In the genomic region with DNA sequence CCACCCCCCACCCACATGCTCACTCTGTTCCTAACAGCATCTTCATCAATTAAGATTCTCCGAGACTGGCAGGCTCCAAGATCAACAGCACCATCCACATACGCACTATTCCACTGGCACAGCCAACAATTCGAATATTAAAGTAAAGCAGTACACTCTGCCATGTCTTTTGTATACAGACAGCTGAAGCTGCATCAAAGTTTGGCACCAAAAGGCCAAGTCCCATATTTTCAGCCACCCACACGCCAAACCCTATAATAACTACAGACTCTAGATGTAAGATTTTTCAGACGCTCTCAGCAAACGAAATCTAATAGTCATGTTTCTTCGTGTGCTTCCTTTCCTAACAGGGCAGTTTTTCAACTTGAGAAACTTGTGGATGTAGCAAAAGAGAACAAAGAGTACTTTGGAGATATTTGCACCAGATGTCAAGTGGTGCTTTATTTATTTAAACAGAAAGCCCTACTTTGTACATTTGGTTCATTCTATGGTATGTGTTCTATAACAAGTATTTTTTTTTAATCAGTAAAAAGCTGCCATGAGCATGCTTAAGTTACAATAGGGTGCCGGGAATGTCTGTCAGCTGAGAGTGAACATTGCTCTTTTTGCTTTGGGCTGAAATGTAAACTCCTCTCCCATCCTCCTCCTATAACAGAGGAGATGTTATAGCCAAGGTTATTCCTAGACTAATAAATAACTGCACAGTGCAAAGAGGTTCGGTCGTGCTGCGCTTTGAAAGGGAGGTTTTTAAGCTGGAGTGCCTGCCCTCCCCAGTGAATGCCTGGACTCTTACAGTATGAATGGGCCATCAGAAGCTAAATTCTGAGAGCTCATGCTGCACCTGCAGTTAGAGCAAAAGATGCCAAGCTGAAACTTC, we compare ENCODE assay signal across 14 mouse cellular contexts.
DNase-seq lines count a peak whose midpoint lies in the region; ATAC-seq and TF ChIP-seq lines count a peak whose summit lies in the region.
"Had no signal": no experiment of that assay in that cellular context is flagged by ENCODE, and none has a peak within 500 bp of the region (broad histone marks: within the 10 kb centered on the region; RNA-seq: fewer than 3 reads in every experiment).

No protein-coding gene starts in this region.

- intact Hi-C loops in gastrocnemius, postnatal 36 days (cut with DNase I) = no loop called here

- no peak overlapping the region for H3K4me3 ChIP-seq in intestine, embryonic 15.5 days (replicated peaks)
- no peak overlapping the region for H3K4me3 ChIP-seq in intestine, postnatal 0 days (ENCODE audit: low read depth, low read length)
- no peak overlapping the region for H3K4me3 ChIP-seq in layer of hippocampus, adult 2 months
- H3K4me3 ChIP-seq: liver, embryonic 12.5 days had no signal

- peak; percentile 64 for DNase-seq in brain, embryonic 18.5 days (ENCODE audit: low read depth, low spot score)
- peak; percentile 59 to 85 for DNase-seq in layer of hippocampus, adult 2 months (ENCODE audit: low spot score in 2 of 2)
- DNase-seq in right cerebral cortex, postnatal 10 days (ENCODE audit: low spot score in 2 of 2) = peak; percentile 33 to 60
- DNase-seq in urinary bladder, adult 18-20 months (ENCODE audit: low spot score in 2 of 2) = no peak
- DNase-seq in cerebellum, postnatal 14 days = no peak
- no peak for DNase-seq in gastrocnemius, postnatal 36 days
- DNase-seq: adrenal gland, adult 8-10 months; heart, adult 11 months; heart, postnatal 14 days; kidney, adult 11 months had no signal

- H3K9me3 ChIP-seq in intestine, embryonic 15.5 days = no peaks in the 10 kb centered on the region
- H3K9me3 ChIP-seq in intestine, postnatal 0 days (ENCODE audit: control insufficient read depth) = no peaks in the 10 kb centered on the region
- H3K9me3 ChIP-seq: liver, embryonic 12.5 days had no signal

- 0 out of 2 replicates have a peak, but pooled peaks cover 4% of the 10 kb centered on the region for H3K4me1 ChIP-seq in intestine, embryonic 15.5 days (replicated peaks)
- H3K4me1 ChIP-seq in intestine, postnatal 0 days (replicated peaks; ENCODE audit: control insufficient read depth, insufficient read depth, low read length) = no peaks in the 10 kb centered on the region
- H3K4me1 ChIP-seq: liver, embryonic 12.5 days had no signal

- WGBS in intestine, embryonic 15.5 days = 50% methylated on average over 11 of the region's 11 CpGs
- 60% methylated on average over 11 of the region's 11 CpGs for WGBS in intestine, postnatal 0 days

- H3K4me2 ChIP-seq in intestine, embryonic 15.5 days (replicated peaks) = no peak overlapping the region
- no peak overlapping the region for H3K4me2 ChIP-seq in intestine, postnatal 0 days (replicated peaks; ENCODE audit: low read depth)
- H3K4me2 ChIP-seq: liver, embryonic 12.5 days had no signal

- peak; percentile 43; the same call in 1 of the 2 replicates for ATAC-seq in intestine, embryonic 15.5 days
- no peak for ATAC-seq in intestine, postnatal 0 days
- ATAC-seq: liver, embryonic 12.5 days; Patski had no signal

- H3K27ac ChIP-seq in intestine, embryonic 15.5 days = no peak overlapping the region
- H3K27ac ChIP-seq in intestine, postnatal 0 days (ENCODE audit: low read depth, low read length) = no peak overlapping the region
- peak overlapping the region; percentile 88 for H3K27ac ChIP-seq in layer of hippocampus, adult 2 months
- H3K27ac ChIP-seq: liver, embryonic 12.5 days had no signal

- no peaks in the 10 kb centered on the region for H3K36me3 ChIP-seq in intestine, embryonic 15.5 days
- no peaks in the 10 kb centered on the region for H3K36me3 ChIP-seq in intestine, postnatal 0 days (ENCODE audit: control insufficient read depth, insufficient read depth)
- H3K36me3 ChIP-seq: liver, embryonic 12.5 days had no signal

- H3K9ac ChIP-seq in intestine, embryonic 15.5 days = no peak overlapping the region
- H3K9ac ChIP-seq in intestine, postnatal 0 days (ENCODE audit: low read depth, low read length) = no peak overlapping the region
- H3K9ac ChIP-seq: liver, embryonic 12.5 days had no signal

- TF ChIP-seq CTCF in intestine, postnatal 0 days (IDR thresholded peaks at IDR 0.05; ENCODE audit: low read depth) = no peak
- no peak for TF ChIP-seq CTCF in layer of hippocampus, adult 2 months (conservative IDR thresholded peaks at IDR 0.05)

- no peaks in the 10 kb centered on the region for H3K27me3 ChIP-seq in intestine, embryonic 15.5 days (replicated peaks)
- no peaks in the 10 kb centered on the region for H3K27me3 ChIP-seq in intestine, postnatal 0 days (replicated peaks; ENCODE audit: control insufficient read depth, insufficient read depth, low read length)
- H3K27me3 ChIP-seq: liver, embryonic 12.5 days had no signal

Comparison
In these comparisons a context has a peak if more than half of its experiments do, and no peak if none do; other contexts are left out.
1. DNase-seq: peak in brain, embryonic 18.5 days (single experiment), layer of hippocampus, adult 2 months (2 of 2) and right cerebral cortex, postnatal 10 days (2 of 2); none in urinary bladder, adult 18-20 months (0 of 2), cerebellum, postnatal 14 days (0 of 2) and gastrocnemius, postnatal 36 days (0 of 2).